Comparison of ENCODE assay signal across 9 mouse cellular contexts in the genomic region with DNA sequence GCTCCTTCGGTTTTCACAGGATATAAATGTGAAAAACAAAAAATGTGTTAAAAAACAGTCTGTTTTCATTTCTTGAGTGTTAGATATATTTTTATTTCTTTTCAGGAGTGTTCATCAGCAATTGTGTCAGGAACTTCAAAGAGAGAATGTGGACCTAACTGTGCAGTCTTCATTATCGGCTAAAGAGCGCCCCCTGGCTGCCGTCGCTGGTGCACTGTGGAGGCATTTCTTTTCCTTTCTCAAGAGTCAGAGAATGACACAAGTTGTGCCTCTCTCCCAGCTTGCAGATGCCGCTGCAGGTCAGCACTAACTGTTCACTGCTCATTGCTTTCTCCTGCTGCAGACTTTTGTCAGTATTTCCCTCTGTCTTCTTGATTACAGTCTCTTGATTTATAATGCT.
DNase-seq lines count a peak whose midpoint lies in the region; ATAC-seq and TF ChIP-seq lines count a peak whose summit lies in the region.
"Had no signal": no experiment of that assay in that cellular context is flagged by ENCODE, and none has a peak within 500 bp of the region (broad histone marks: within the 10 kb centered on the region; RNA-seq: fewer than 3 reads in every experiment).

No protein-coding gene starts in this region.

- TF ChIP-seq CTCF in heart, adult 2 months (IDR thresholded peaks at IDR 0.05), result peak; percentile 99

- intact Hi-C loops in heart, adult 2 months (cut with DNase I), result loop anchor here (2.0 kb wide), 1 partner anchor 295 kb away; no protein-coding TSS in a partner anchor

- H3K27me3 ChIP-seq in heart, adult 2 months (ENCODE audit: control insufficient read depth, insufficient read depth, low read length), result no peaks in the 10 kb centered on the region
- no peaks in the 10 kb centered on the region for H3K27me3 ChIP-seq in liver, embryonic 11.5 days (replicated peaks; ENCODE audit: control insufficient read depth, insufficient read depth, low read length)
- H3K27me3 ChIP-seq: embryonic facial prominence, embryonic 13.5 days had no signal

- peak; percentile 83 for DNase-seq in B cell, adult 2 months
- peak; percentile 86 for DNase-seq in adrenal gland, postnatal 14 days
- peak; percentile 68 for DNase-seq in embryo, embryonic 9.5 days (ENCODE audit: extremely low spot score)
- DNase-seq in heart, adult 2 months, result peak; percentile 48 to 77
- peak; percentile 87 for DNase-seq in kidney, postnatal 10 days
- DNase-seq in liver, embryonic 11.5 days (ENCODE audit: low spot score), result peak; percentile 68
- DNase-seq in natural killer cell, adult 2 months (ENCODE audit: low spot score in 2 of 2), result peak; percentile 46 to 67
- peak; percentile 67 to 88 for DNase-seq in spleen, postnatal 4 days (ENCODE audit: low spot score in 2 of 2)

- H3K27ac ChIP-seq in heart, adult 2 months, result no peak overlapping the region
- no peak overlapping the region for H3K27ac ChIP-seq in liver, embryonic 11.5 days (ENCODE audit: low read depth, low read length)
- H3K27ac ChIP-seq: embryonic facial prominence, embryonic 13.5 days had no signal

- no peaks in the 10 kb centered on the region for H3K36me3 ChIP-seq in heart, adult 2 months (ENCODE audit: control insufficient read depth, insufficient read depth, low read length)
- H3K36me3 ChIP-seq in liver, embryonic 11.5 days (ENCODE audit: control insufficient read depth, insufficient read depth, low read length), result peaks cover 13% of the 10 kb centered on the region

- peak; percentile 70 for ATAC-seq in liver, embryonic 11.5 days (replicated peaks; ENCODE audit: low FRiP score)

- WGBS in heart, adult 2 months, result 19% methylated on average over 6 of the region's 6 CpGs
- 23% methylated on average over 6 of the region's 6 CpGs for WGBS in liver, embryonic 11.5 days

- H3K4me2 ChIP-seq in liver, embryonic 11.5 days, result no peak overlapping the region
- H3K4me2 ChIP-seq: embryonic facial prominence, embryonic 13.5 days had no signal

- H3K9ac ChIP-seq in heart, adult 2 months (ENCODE audit: low read depth, low read length), result no peak overlapping the region
- H3K9ac ChIP-seq in liver, embryonic 11.5 days (ENCODE audit: low read depth, low read length), result no peak overlapping the region
- H3K9ac ChIP-seq: embryonic facial prominence, embryonic 13.5 days had no signal

- TF ChIP-seq EP300 in heart, adult 2 months (IDR thresholded peaks at IDR 0.05; ENCODE audit: insufficient read depth, low read depth, low read length), result no peak

- no peak overlapping the region for H3K4me3 ChIP-seq in heart, adult 2 months
- H3K4me3 ChIP-seq in liver, embryonic 11.5 days (ENCODE audit: low read depth, low read length), result no peak overlapping the region
- H3K4me3 ChIP-seq: embryonic facial prominence, embryonic 13.5 days had no signal

- no peaks in the 10 kb centered on the region for H3K9me3 ChIP-seq in liver, embryonic 11.5 days (ENCODE audit: control insufficient read depth, low read length)
- H3K9me3 ChIP-seq: embryonic facial prominence, embryonic 13.5 days had no signal

- no peaks in the 10 kb centered on the region for H3K79me2 ChIP-seq in heart, adult 2 months (replicated peaks; ENCODE audit: control insufficient read depth, insufficient read depth, low read length)

- H3K4me1 ChIP-seq in heart, adult 2 months (ENCODE audit: control insufficient read depth, insufficient read depth, low read length), result no peaks in the 10 kb centered on the region
- H3K4me1 ChIP-seq in liver, embryonic 11.5 days (replicated peaks; ENCODE audit: control insufficient read depth, insufficient read depth, low read length), result no peaks in the 10 kb centered on the region
- H3K4me1 ChIP-seq: embryonic facial prominence, embryonic 13.5 days had no signal

- TF ChIP-seq POLR2A in heart, adult 2 months (IDR thresholded peaks at IDR 0.05; ENCODE audit: insufficient read depth, low read depth, low read length), result no peak
